Mouse (Mus musculus) myocyte (in vitro differentiated cells): ENCODE measurements around the gene Rngtt. TPM values are rescaled to one million over a fixed set of nuclear protein-coding genes. Genes with fewer than 3 reads are reported as not detected.
"Not testable (repeated sequence)": the region's sequence is repeated elsewhere in the genome, so short reads cannot be mapped to it uniquely, and the experiment has no call there.

Experiments used
- H3K27me3 ChIP-seq: one replicate; pipeline ENCODE4 v1.6.1; 2011; ENCODE audit not compliant: control insufficient read depth, insufficient read depth, insufficient read length
- H3K36me3 ChIP-seq: one replicate; pipeline ENCODE4 v1.6.1; 2011; ENCODE audit not compliant: control insufficient read depth, insufficient read depth
- H3K4me2 ChIP-seq: one replicate; pipeline ENCODE4 v1.6.1; 2011; ENCODE audit warnings: low read depth, control low read depth
- H3K4me3 ChIP-seq: one replicate; pipeline ENCODE4 v1.5.1; 2011; ENCODE audit warnings: mild to moderate bottlenecking, control low read depth, moderate library complexity
- H3K79me2 ChIP-seq: one replicate; pipeline ENCODE4 v1.6.1; 2011; ENCODE audit not compliant: control insufficient read depth, insufficient read depth
- H3ac ChIP-seq: one replicate; pipeline ENCODE4 v1.6.1; 2011; ENCODE audit not compliant: control insufficient read depth, insufficient read length
- CEBPB ChIP-seq: IDR thresholded peaks from 2 replicates; pipeline ENCODE4 v1.6.1; 2011; ENCODE audit warnings: mild to moderate bottlenecking, moderate library complexity; ENCODE audit not compliant: poor library complexity, insufficient read depth, severe bottlenecking
- E2F4 ChIP-seq: IDR thresholded peaks from one replicate; pipeline ENCODE4 v1.6.1; 2011; ENCODE audit warnings: mild to moderate bottlenecking, control low read depth, moderate library complexity; ENCODE audit not compliant: insufficient read depth
- MAX ChIP-seq: IDR thresholded peaks from one replicate; pipeline ENCODE4 v1.6.1; 2011; ENCODE audit warnings: low read depth, mild to moderate bottlenecking, control low read depth
- MYOD1 ChIP-seq, 3 experiments: IDR thresholded peaks; one replicate each; pipeline ENCODE4 v1.6.1; 2011; ENCODE audit warnings: control low read depth in 2 of 3, low read depth in 2 of 3, mild to moderate bottlenecking in 2 of 3, moderate library complexity in 1 of 3; ENCODE audit not compliant: insufficient read length in 2 of 3, control insufficient read depth in 1 of 3
- MYOG ChIP-seq, 3 experiments: IDR thresholded peaks; one replicate each; pipeline ENCODE4 v1.6.1; 2011; ENCODE audit warnings: control low read depth in 2 of 3, low read depth in 2 of 3, mild to moderate bottlenecking in 2 of 3; ENCODE audit not compliant: insufficient read length in 2 of 3, control insufficient read depth in 1 of 3, insufficient read depth in 1 of 3
- POLR2A ChIP-seq: IDR thresholded peaks from one replicate; pipeline ENCODE4 v1.6.1; 2011; ENCODE audit warnings: low read depth, mild to moderate bottlenecking, control low read depth, moderate library complexity; ENCODE audit not compliant: insufficient read length
- POLR2AphosphoS2 ChIP-seq: IDR thresholded peaks from one replicate; pipeline ENCODE4 v1.6.1; 2011; ENCODE audit warnings: low read depth, control low read depth; ENCODE audit not compliant: insufficient read length
- REST ChIP-seq: IDR thresholded peaks from one replicate; pipeline ENCODE4 v1.6.1; 2011; ENCODE audit warnings: mild to moderate bottlenecking, control low read depth, moderate library complexity; ENCODE audit not compliant: insufficient read depth, insufficient read length
- SRF ChIP-seq: IDR thresholded peaks from one replicate; pipeline ENCODE4 v1.6.1; 2011; ENCODE audit warnings: low read depth; ENCODE audit not compliant: control insufficient read depth, insufficient read length
- TCF12 ChIP-seq: IDR thresholded peaks from one replicate; pipeline ENCODE4 v1.6.1; 2011; ENCODE audit warnings: mild to moderate bottlenecking, control low read depth; ENCODE audit not compliant: poor library complexity, insufficient read depth, severe bottlenecking
- TCF3 ChIP-seq: IDR thresholded peaks from one replicate; pipeline ENCODE4 v1.6.1; 2011; ENCODE audit warnings: low read depth, control low read depth; ENCODE audit not compliant: insufficient read length
- USF1 ChIP-seq: IDR thresholded peaks from one replicate; pipeline ENCODE4 v1.6.1; 2011; ENCODE audit warnings: low read depth, mild to moderate bottlenecking, control low read depth, moderate library complexity
- polyA plus RNA-seq: library from polyadenylated mRNA; unstranded; fragments of >200 nt; fragmentation: generic; extraction: Trizol; gene quantifications from one replicate; pipeline ENCODE4 v1.2.1, GENCODE M21; 2012; ENCODE audit warnings: missing spikeins

Rngtt gene
- polyA plus RNA-seq, 1 experiment: 4.9 TPM

DNA sequence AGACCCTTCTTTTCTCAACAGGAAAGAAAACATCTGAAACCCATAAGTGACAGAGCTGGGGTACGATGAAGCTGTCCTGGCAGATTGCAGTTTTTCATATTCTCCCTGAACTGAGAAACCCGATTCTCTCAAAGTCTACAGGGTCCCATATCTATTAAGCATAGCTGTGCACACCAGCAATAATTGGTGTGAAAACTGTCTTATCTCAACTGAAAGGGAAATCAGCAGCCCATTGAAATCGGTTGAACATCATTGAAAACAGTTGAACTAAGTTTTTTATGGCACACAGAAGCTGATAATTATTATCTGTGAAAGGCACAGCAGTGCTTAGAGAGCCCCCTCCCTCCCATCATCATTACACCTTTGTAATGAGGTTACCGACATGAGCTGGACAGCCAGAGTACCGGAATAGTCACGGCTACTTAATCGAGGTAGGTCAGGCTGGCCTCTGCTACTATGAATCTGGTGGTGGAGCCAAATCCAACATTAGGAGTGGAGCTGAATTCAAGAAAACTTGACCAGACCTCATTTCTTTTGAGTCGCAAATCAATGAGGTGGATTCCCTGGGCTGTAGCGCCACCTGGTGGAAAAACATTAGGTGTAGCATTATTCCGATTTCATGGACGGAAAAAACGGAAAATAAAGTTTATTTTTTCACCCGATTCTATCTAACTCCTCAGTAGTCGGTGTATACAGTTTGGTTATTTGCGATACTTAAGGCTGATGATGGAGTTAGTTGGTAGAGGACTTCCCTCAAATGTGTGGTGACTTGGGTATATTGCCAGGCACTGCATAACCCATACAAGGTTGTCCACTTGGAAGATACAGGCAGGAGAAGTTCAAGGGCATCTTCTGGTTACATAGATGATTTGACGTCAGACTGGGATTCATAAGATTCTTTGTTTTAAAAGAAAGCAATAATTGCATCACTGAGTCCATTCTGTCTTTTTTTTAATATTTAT, 17.4 kb upstream of the Rngtt start:
- Histone ChIP-seq H3K4me3 (no peak overlapping the region), H3K4me2 (peak overlapping the region; percentile 63)

DNA sequence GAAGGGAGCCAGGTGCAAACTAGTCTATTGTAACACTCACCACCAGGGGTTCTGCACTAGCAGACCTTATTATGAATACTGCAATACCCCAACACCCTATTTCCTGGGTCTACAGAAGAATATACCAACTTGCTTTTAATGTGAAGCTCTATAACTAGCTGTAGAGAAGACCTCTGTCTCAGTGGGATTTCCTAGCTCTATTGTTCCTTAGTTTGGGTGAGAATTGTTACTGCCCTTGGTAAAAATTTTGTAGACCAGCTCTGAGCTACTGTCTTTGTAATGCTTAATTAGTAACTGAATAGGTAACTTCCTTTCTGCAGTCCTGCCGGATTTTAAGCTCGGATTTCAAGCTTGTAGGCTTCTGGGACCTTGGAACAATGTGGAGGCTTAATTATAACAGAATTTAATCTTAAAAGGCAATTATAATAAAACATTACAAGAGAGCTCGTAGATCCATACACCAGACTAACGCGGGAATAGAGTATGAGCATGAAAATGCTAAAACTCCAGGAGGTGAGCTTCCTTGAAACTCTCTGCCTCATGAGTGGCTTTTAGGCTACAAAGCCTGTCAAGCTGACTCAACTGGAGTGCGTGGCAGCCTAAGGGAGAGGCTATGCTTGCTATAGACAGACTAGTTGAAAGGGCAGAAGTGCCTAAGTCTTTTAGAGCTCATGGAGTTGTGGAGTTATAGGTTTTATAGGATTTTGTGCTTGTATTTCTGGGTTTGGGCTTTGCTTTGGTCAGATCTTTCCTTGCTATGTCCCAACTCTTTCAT, 9.0 kb upstream of the Rngtt start:
- H3K36me3 ChIP-seq, H3K4me3 ChIP-seq: not testable (repeated sequence)

More for the DNA sequence above, 17.4 kb upstream of the Rngtt start:
- no peak overlapping the region for H3ac ChIP-seq
- no peaks in the 10 kb centered on the region for H3K36me3 ChIP-seq
- TF ChIP-seq E2F4 (no peak), POLR2AphosphoS2 (no peak), MYOG (IDR thresholded peaks at IDR 0.05; ENCODE audit: control insufficient read depth in 1 of 3, insufficient read depth in 1 of 3, insufficient read length in 2 of 3, low read depth in 2 of 3) (no peak), MYOD1 (IDR thresholded peaks at IDR 0.05; ENCODE audit: control insufficient read depth in 1 of 3, insufficient read length in 2 of 3, low read depth in 2 of 3) (no peak), MAX (no peak), SRF (no peak), TCF3 (no peak), TCF12 (no peak)
- peaks cover 8% of the 10 kb centered on the region for H3K27me3 ChIP-seq
- no peaks in the 10 kb centered on the region for H3K79me2 ChIP-seq

DNA sequence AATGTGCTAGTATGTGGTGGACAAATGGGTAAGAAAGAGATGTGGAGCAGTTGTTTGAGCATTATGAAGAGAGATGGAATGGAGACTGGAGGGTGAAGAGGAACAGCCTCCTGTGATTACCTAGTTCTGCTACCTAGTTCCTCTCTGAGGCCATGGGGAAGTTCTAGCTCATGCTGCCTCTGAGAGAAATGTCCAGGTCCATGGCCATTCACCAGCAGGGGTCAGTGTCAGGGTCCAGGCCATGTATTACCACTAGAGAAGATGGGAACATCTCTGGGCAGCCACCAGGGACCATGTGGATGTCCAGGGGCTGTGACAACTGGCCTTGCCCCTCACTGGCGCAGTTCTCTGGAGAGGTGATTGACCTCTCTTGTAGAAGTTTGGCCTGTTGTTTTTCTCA, 7.1 kb upstream of the Rngtt start:
- no peak overlapping the region for H3K4me3 ChIP-seq

More for the DNA sequence above, 9.0 kb upstream of the Rngtt start:
- not testable (repeated sequence) for H3ac ChIP-seq, H3K79me2 ChIP-seq, H3K27me3 ChIP-seq, H3K4me2 ChIP-seq

DNA sequence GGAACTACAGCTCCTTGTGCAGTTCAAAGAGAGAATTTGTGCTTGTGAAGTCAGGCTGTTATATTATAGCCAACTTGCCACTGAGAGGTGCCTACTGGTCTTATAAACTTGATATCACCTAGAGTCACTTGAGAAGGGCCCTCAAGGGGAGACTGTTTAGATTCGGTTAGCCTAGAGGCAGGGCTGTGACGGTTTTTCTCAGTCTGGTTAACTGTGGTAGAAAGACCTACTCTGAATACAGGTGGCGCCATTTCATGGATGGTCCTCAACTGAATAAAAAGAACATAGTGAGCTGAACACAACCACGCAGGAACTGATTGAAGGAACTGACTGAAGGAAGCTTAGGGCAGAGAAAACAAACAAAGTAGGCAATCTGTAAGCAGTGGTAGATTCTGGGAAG, 3.0 kb upstream of the Rngtt start:
- H3K4me3 ChIP-seq: no peak overlapping the region
- H3K79me2 ChIP-seq: peaks cover 19% of the 10 kb centered on the region
- H3K27me3 ChIP-seq: no peaks in the 10 kb centered on the region
- TF ChIP-seq POLR2A: no peak
- no peak for TF ChIP-seq E2F4
- no peak for TF ChIP-seq POLR2AphosphoS2
- no peak for TF ChIP-seq MAX
- TF ChIP-seq SRF: no peak
- TF ChIP-seq USF1: no peak
- TF ChIP-seq MYOG (IDR thresholded peaks at IDR 0.05; ENCODE audit: control insufficient read depth in 1 of 3, insufficient read depth in 1 of 3, insufficient read length in 2 of 3, low read depth in 2 of 3): no peak
- TF ChIP-seq MYOD1 (IDR thresholded peaks at IDR 0.05; ENCODE audit: control insufficient read depth in 1 of 3, insufficient read length in 2 of 3, low read depth in 2 of 3): no peak
- TF ChIP-seq TCF3: no peak
- no peak for TF ChIP-seq TCF12
- no peak for TF ChIP-seq CEBPB
- no peak for TF ChIP-seq REST
- H3K4me2 ChIP-seq: no peak overlapping the region
- no peak overlapping the region for H3ac ChIP-seq
- no peaks in the 10 kb centered on the region for H3K36me3 ChIP-seq

More for the DNA sequence above, 7.1 kb upstream of the Rngtt start:
- Histone ChIP-seq H3K4me2 (no peak overlapping the region), H3K27me3 (no peaks in the 10 kb centered on the region), H3ac (no peak overlapping the region), H3K79me2 (no peaks in the 10 kb centered on the region), H3K36me3 (no peaks in the 10 kb centered on the region)
- TF ChIP-seq TCF12 (no peak), MAX (no peak), MYOG (IDR thresholded peaks at IDR 0.05; ENCODE audit: control insufficient read depth in 1 of 3, insufficient read depth in 1 of 3, insufficient read length in 2 of 3, low read depth in 2 of 3) (no peak), POLR2A (no peak), E2F4 (no peak), REST (no peak), MYOD1 (IDR thresholded peaks at IDR 0.05; ENCODE audit: control insufficient read depth in 1 of 3, insufficient read length in 2 of 3, low read depth in 2 of 3) (no peak), POLR2AphosphoS2 (no peak), USF1 (no peak), SRF (no peak), TCF3 (no peak), CEBPB (no peak)
